Mouse (Mus musculus) CD8-positive naive resting alpha-beta T cell, adult 2 months (primary cell): ENCODE measurements around the gene Son.
"Not testable (repeated sequence)": the region's sequence is repeated elsewhere in the genome, so short reads cannot be mapped to it uniquely, and the experiment has no call there.

Experiments used
- DNase-seq, 2 experiments: peaks; one replicate each; pipeline ENCODE4 v3.0.0; 2022; ENCODE audit warnings: low read depth in 2 of 2, low spot score in 2 of 2

Son gene

DNA sequence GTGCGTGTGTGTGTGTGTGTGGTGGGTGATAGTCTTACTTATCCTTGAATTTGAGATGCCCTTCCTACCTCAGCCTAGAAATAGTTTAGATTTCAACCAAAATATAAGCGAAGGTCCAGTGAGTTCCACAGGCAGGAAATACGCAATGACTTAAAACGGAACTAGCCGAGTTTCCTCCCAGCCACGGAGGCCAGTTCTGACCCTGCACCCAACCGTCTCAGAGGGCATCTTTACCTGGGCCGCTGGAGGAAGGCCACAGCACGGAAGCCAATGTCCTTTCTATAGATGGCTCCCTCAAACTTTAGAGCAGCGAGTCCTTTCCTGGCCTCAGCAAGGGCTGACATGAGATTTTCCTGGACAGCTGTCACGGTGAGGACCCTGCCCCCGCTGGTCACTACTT, 13.7 kb upstream of the Son start:
- no peak for DNase-seq

DNA sequence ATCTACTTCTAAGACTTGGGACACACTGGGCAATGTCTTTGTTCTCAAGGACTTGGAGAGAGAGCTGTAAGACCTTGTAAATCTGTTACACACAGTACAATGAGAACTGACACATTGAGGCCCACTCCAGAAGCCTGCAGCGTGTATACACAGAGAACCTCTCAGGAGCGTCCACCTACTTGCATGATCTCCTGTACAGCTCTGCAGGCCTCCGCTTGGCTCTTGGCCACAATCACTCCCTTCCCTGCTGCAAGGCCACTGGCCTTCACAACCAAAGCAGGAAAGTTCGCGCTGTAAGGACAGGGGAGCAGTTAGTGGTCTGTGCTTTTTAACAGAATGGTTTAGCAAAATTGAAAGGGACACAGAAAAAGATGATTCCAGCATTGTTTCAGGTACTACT, 8.1 kb upstream of the Son start:
- DNase-seq, result no peak

DNA sequence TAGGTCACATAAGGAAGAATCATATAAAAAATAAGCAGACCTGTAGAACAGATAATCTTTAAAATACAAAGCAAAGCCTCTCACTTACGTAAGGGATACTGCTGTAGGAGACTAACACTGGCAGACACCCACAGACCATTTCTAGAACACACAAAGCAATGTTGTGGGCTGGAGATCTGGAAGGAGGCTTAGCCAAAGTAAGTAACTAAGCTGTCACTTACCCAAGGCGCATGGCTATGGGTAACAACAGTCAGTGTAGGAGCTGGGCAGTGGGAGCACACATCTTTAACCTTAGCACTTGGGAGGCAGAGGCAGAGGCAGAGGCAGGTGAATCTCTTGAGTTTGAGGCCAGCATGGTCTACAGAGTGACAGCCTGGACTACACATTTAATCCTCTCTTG, 7.7 kb upstream of the Son start:
- no peak for DNase-seq

DNA sequence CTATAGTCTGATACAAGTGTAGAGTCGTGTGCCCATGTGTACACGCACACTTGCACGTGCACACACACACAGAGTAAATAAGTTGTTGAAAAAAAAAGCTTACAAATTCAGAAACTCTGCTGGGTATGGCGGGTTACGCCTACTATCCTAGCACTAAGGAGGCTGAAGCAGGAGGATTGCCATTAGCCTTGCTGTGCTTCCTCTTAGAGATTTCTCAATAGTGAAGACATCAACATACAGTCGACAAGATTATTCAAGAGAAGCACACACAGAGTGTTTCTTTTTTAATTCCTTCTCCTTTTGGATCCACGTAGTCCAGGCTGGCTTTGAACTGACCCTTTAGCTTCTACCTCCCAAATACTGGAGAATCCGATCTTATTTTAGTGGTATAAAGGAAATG, 7.1 kb upstream of the Son start:
- no peak for DNase-seq

DNA sequence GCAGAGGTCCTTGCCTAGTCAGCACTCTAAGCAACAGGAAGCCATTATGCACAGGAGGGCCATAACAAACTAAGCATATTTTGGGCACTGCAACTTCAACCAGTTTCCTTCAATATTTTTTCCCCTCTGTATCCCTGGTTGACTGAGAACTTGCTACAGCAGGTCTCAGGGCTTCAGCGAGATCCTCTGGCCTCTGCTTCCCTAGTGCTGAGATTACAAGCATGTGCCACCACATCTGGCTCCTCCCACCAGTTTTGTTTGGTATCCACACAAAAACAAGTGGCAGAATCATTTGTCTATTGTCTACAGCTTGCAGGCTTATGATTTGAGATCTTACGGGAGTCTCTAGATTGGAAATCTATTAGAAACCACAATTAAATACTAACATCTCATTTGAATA, 2.4 kb upstream of the Son start:
- no peak for DNase-seq

DNA sequence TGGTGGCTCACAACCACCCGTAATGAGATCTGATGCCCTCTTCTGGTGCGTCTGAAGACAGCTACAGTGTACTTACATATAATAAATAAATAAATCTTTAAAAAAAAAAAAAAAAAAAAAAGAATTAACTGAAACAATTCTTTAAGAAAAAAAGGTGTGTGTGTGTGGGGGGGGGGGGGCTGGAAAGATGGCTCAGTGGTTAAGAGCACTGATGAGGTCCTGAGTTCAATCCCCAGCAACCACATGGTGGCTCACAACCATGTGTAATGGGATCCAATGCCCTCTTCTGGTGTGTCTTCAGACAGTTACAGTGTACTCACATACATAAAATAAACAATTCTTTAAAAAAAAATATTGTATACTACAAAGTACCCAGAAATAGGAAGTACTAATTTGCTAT, 1.9 kb upstream of the Son start:
- not testable (repeated sequence) for DNase-seq

DNA sequence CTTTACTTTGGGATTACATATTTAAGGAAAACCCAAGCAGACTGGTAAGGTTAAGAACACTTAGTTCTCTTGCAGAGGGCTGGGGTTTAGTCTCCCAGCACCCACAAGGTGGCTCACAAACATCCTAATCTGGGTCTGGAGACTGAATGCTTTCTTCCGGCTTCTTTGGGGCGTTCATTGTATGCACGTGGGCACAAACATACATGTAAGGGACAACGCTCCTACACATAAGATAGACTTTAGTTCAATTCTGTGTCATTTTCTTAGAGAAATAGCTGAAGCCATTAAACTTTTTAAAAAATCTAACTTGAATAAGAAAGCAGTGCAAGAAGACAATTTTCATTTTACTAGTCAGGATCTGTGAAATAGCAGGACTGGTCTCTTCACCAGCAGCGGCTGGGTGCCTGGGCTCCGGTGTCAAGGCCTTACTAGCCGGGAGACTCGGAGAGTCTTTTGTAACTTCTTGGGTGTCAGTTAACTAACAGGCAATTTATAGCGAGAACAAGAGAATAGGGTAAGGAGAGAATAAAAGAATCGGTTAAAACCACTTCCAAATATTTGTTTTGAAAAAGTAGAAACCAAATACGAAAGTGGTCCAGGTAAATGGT, 1.2 kb upstream of the Son start:
- peak; percentile 37 to 49 for DNase-seq

DNA sequence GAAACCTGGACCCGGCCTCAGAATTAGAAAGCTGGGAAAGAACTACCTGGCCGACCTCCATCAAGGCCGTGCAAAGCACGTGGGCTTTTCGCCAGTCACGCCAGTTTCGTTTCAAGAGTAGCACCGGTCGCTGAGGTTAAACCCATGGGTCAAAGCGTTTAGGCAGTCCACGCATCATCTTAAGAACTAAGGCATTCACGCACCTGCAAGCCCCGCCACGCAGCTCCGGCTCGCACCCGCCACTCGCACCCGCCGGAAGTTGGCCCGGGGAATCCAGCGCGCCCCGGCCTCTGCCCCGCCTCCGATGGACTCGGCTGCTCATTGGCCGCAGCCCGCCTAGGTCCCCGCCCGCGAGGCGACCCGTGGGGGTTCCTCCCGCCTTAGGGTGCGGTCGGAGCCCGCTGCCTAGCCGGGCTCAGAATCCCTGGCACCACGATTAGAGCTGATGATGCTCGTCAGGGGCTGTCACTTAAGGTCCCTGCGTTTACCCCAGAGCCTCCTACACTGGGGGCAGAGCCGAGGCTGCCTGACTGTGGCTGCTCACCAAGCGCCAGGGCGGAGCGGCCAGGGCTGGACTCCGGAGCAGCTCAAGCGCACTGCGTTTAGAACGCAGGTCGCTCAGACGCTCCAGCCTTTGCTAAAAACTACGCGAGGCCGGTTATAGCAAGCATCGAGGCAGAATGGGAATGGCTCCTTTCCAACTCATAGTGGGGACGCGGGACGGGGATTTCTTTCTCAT, 456 bp upstream of the Son start, which contains the start of gene Gart:
Gart (minus strand) TSS at position 272 of the 739 bp plus-strand sequence.
- peak; percentile 88 to 90 for DNase-seq

DNA sequence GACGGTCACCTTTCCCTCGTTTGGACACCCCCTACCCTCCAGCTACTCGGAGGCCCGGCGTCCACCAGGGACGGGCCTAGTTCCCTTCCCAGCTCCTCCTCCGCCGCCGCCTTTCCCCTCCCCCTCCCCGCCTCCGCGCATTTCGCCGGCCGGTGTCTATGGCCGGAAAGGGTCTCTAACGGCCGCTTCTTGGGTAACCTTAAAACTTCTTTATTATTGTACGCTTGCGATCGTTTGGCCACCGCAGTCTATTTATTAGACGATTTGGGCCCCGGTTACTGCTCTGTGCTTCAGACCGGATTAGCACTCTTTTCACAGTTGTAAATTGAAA, 879 bp downstream of the Son start:
- peak; percentile 35 to 48 for DNase-seq

DNA sequence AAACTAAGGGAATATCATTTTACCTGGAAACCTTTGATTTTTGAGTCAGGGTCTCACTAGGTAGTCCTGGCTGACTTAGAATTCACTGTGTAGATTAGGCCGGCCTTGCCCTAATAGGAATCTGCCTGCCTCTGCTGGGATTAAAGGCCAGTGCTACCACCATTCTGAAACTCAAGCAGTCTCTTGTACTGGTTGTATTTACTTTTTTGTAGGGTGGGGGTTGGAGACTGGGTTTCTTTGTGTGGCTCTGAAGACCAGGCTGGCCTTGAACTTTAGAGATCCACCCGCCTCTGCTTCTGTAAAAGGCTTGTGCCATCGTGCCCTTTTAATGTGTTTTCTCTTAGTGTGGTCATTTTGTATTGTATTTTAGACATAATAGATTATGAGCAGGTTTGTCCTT, 1.9 kb downstream of the Son start:
- DNase-seq, result no peak

DNA sequence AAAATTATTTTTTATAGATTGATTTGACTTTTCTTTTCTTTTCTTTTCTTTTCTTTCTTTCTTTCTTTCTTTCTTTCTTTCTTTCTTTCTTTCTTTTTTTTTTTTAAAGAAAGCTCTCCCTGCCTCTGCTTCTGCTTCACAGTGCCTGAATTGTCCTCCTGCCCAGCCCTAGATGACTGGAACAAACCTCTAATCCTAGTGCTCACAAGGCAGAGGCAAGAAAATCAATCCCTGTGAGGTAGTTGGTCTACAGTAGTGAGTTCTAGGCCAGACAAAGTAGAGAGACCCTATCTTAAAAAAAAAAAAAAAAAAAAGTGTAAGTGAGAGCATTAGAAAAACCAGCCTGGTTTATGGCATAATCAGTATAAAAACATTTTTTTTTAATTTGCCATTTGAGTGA, 2.5 kb downstream of the Son start:
- DNase-seq, result no peak

DNA sequence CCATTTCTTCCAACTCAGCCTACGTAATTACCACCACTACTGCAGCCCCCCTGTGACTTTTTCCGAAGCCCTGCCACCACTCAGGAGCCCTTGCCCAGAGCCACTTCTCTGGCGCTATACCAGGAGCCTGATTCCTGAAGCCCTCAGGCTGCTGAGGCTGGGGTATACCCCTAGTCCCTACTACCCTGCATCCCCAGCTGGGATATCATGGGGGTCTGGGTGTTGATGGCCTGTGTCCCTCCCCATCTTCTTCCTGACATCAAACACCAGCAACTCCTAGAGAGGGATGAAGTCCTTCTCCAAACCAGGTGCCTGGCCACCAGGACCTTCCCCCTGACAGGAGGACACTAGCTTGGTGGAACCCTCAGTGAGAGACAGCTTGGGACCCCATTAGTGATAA, 4.9 kb downstream of the Son start:
- no peak for DNase-seq

DNA sequence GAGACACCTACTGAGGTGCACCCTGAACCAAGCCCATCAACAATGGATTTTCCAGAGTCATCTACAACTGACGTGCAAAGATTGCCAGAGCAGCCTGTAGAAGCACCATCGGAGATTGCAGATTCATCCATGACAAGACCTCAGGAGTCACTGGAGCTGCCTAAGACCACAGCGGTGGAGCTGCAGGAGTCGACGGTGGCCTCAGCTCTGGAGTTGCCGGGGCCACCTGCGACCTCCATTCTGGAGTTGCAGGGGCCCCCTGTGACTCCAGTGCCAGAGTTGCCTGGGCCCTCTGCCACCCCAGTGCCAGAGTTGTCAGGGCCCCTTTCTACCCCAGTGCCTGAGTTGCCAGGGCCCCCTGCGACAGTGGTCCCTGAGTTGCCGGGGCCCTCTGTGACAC, 8.0 kb downstream of the Son start:
- DNase-seq, result no peak

DNA sequence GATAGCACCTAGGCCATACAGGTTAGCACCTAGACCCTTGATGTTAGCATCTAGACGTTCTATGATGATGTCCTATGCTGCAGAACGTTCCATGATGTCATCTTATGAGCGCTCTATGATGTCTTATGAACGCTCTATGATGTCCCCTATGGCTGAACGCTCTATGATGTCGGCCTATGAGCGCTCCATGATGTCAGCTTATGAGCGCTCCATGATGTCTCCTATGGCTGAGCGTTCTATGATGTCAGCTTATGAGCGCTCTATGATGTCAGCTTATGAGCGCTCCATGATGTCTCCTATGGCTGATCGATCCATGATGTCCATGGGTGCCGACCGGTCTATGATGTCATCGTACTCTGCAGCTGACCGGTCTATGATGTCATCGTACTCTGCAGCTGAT, 10.0 kb downstream of the Son start:
- DNase-seq, result no peak

DNA sequence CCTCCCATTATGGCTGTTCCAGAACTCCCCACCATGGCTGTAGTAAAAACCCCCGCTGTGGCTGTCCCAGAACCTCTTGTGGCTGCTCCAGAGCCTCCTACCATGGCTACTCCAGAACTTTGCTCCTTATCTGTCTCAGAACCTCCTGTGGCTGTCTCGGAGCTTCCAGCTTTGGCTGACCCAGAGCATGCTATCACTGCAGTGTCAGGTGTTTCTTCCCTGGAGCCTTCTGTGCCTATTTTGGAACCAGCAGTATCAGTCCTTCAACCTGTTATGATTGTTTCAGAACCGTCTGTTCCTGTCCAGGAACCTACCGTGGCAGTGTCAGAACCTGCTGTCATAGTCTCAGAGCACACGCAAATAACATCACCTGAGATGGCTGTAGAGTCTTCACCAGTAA, 11.2 kb downstream of the Son start:
- no peak for DNase-seq

DNA sequence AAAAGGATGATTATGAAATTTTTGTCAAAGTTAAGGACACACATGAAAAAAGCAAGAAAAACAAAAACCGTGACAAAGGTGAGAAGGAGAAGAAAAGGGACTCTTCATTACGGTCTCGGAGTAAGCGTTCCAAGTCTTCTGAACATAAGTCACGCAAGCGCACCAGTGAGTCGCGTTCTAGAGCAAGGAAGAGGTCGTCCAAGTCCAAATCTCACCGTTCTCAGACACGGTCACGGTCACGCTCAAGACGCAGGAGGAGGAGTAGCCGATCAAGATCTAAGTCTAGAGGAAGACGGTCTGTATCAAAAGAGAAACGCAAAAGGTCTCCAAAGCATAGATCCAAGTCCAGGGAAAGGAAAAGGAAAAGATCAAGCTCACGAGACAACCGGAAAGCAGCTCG, 12.5 kb downstream of the Son start:
- no peak for DNase-seq

DNA sequence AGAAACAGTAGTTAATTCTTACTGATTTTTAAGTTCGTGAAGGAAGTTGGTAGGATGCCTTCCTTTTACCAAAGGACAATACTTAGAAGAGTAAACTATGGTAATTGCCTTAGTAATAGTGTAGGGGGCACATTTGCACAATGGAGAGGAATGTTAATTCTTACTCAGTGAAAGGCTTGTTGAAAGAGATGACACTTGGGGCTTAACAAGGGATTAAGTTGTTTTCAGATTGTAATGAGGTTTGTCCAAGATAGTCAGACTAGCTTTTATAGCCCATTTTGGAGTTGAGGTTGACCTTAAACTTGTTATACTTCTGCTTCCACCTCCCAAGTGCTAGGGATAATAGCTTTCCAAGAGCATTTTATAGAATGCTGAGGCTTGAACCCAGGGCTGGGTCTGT, 14.1 kb downstream of the Son start:
- no peak for DNase-seq

DNA sequence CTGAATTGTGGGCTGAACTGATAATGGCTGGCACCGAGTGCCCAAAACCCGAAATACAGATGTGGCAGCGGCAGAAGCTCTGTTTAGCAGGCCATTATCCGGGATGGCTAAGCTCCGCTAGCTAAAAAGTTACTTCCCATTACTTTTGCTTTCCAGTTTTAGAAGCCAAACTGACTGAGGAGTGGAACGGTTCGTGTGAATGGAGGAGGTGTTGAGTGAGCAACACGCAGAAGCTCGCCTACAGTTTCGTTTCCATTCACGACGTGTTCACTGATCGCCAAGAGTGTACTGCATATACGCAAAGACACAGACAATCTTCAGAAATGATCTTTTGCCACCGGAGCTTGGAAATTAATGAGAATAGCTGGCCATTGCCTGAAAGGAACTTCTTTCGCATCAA, 15.0 kb downstream of the Son start:
- DNase-seq, result no peak

DNA sequence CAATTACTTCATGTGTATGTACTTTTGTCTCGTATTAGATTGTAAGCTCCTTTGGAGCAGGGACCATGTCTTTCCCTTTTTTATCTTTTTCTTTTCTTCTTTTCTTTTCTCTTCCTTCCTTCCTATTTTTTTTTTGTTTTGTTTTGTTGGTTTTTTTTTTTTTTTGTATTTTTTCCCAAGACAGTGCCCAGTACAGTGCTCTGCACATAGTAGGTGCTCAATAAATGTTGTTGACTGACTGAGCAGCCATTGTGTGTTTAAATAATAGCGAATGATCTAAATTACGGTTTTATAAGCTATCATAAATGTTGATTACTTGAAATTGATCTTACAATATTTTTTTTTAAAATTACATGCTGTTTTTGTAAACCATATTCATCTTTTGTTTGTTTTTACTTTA, 16.5 kb downstream of the Son start:
- DNase-seq, result no peak

DNA sequence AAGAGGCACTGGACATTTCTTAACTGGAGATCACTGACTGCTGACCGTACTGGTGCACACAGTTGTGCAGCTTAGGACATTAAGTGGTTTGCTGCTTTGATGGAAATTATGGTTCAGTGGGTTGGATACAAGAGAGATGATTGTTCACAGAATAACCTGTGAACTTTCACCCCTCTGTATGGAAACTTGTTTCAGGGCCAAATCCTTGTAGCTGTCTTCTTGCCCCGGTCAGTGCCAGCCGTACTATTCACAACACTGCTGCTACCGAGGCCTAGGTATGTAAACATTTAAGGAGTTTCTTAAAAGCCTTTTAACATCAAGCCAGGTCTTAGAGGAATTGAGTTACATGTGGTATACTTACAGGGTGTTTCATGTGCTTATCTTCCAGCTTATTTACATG, 27.2 kb downstream of the Son start:
- no peak for DNase-seq

DNA sequence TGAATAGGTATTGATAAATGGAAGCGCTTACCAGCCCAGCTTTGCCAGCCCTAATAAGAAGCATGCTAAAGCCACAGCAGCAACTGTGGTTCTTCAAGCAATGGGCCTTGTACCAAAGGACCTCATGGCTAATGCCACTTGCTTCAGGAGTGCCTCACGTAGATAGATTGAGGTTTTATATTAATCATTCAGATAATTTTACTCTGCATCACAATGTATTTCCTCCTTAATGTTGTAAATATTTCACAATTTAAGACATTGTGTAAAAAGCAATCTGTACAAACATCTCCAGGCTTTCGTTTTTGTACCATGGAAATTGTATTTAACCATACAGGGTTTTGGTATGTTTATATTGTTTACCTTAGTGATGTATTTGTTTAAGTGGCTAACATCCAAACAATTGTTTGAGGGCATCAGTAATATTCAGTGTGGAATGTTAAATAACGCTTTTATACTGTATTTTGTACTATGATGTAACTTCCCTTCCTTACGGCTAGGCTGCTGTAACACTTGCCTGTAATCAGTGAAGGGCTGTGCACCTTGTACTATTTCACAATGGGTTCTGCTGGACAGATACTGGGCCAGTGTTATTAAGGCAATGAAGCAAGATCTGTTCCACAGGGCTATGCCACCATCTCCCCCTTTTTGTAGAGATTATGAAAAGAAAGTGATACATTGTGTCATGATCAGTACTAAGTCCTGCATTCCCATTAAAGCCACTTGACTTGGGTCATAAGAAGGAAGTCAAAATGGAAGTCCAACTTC, 31.0 kb downstream of the Son start:
- DNase-seq, result no peak

DNA sequence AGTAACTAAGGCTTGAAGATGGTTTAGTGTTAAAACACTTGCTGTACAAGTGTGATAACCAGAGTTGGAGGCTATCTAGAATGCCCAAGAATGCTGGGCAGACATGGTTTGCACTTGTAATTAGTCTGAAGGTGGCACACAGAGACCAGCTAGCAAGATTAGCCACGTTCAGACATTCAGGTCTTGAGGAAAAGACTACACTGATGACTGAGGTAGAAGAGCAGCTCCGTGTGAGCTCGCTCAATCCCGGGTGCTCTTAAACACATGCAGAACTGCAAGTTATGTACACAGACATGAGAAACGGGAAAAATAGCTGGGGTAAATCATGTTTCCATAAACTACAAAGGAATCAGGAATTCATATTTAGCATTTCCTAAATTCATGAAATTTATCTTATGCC, 33.4 kb downstream of the Son start:
- no peak for DNase-seq

DNA sequence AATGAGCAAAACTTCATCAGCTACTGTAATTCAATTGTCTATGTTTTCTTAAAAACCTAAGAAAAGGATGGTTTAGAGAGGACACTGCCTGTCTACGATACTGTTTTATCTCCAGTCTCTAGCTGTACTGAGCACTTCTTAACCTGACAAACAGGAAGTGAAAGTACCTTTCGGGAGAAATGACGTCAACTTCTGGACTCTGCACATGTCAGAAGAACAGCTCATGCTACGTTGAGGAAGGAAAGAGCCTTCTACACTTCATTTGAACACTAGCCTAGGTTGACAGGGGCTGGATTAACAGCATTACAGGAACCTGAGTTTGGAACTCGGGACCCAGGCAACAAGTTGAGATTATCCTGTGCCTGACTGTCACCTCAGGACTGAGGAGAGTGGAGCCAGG, 38.2 kb downstream of the Son start:
- peak; percentile 29 to 54 for DNase-seq
